Mouse (Mus musculus) limb, embryonic 15.5 days (tissue): ENCODE results near the gene Sept4. TPM values are rescaled to one million over a fixed set of nuclear protein-coding genes. Genes with fewer than 3 reads are reported as not detected.
A peak's percentile ranks its signal among the peaks of the same experiment; 100 is the strongest.

Source experiments
- ATAC-seq: fragments of 200-750 bp; cut with Nextera tagmentation; 2 replicates; pipeline ENCODE4 v1.8.0; 2017; ENCODE audit warnings: low read depth, moderate TSS enrichment; ENCODE audit not compliant: insufficient number of reproducible peaks, low FRiP score, low TSS enrichment
- H3K27ac ChIP-seq: fragments of 300-500 bp; sonication (generic); 2 replicates; pipeline ENCODE4 v1.5.1; 2015; ENCODE audit warnings: moderate library complexity, mild to moderate bottlenecking, inconsistent platforms
- H3K27me3 ChIP-seq: fragments of 300-500 bp; sonication (generic); 2 replicates; pipeline ENCODE4 v1.6.1; 2015; ENCODE audit warnings: inconsistent platforms
- H3K36me3 ChIP-seq: fragments of 300-500 bp; sonication (generic); 2 replicates; pipeline ENCODE4 v1.6.1; 2015; ENCODE audit warnings: inconsistent platforms
- H3K4me1 ChIP-seq: fragments of 300-500 bp; sonication (generic); 2 replicates; pipeline ENCODE4 v1.6.1; 2015; ENCODE audit warnings: inconsistent platforms
- H3K4me2 ChIP-seq: fragments of 300-500 bp; sonication (generic); 2 replicates; pipeline ENCODE4 v1.6.1; 2015; ENCODE audit warnings: mild to moderate bottlenecking, inconsistent platforms
- H3K4me3 ChIP-seq: fragments of 300-500 bp; sonication (generic); 2 replicates; pipeline ENCODE4 v1.5.1; 2015; ENCODE audit warnings: mild to moderate bottlenecking, inconsistent platforms
- H3K9ac ChIP-seq: fragments of 300-500 bp; sonication (generic); 2 replicates; pipeline ENCODE4 v1.6.1; 2015; ENCODE audit warnings: inconsistent platforms
- H3K9me3 ChIP-seq: fragments of 300-500 bp; sonication (generic); 2 replicates; pipeline ENCODE4 v1.6.1; 2016; ENCODE audit warnings: inconsistent platforms
- WGBS: fragments of 180-500 bp; shearing (Covaris S2); methylation state at CpG from one replicate; pipeline ENCODE4 v1.1.7; 2015; 5-methylcytosine and 5-hydroxymethylcytosine counted together
- polyA plus RNA-seq: library from polyadenylated mRNA; unstranded; fragments of >200 nt; fragmentation: Nextera tagmentation; extraction: Ambion mirVana; gene quantifications from 2 replicates; pipeline ENCODE4 v1.2.1, GENCODE M21; 2015

Sept4 gene
- polyA plus RNA-seq, 1 experiment from 2014 or later: 25.5 TPM

- H3K4me3 ChIP-seq: peak overlapping the region; percentile 80
- H3K9ac ChIP-seq: peak overlapping the region; percentile 64
- peaks cover 15% of the 10 kb centered on the region for H3K36me3 ChIP-seq
- no peaks in the 10 kb centered on the region for H3K9me3 ChIP-seq
- H3K4me1 ChIP-seq: peaks cover 61% of the 10 kb centered on the region
- peak overlapping the region; percentile 77 for H3K4me2 ChIP-seq
- 37% methylated on average over 13 of the region's 13 CpGs for WGBS
- no peak for ATAC-seq
- peak overlapping the region; percentile 96 for H3K27ac ChIP-seq
- no peaks in the 10 kb centered on the region for H3K27me3 ChIP-seq
Measured at GRCm38 (mm10) chr11:87592713-87593598, 24.3 kb downstream of the Sept4 start.

- H3K27me3 ChIP-seq: no peaks in the 10 kb centered on the region
- peaks cover 48% of the 10 kb centered on the region for H3K4me1 ChIP-seq
- peaks cover 39% of the 10 kb centered on the region for H3K36me3 ChIP-seq
- under 1% methylated on average over 33 of the region's 37 CpGs for WGBS
- peak overlapping the region; percentile 91 for H3K4me2 ChIP-seq
- H3K27ac ChIP-seq: peak overlapping the region; percentile 85
- peak overlapping the region; percentile 70 for H3K9ac ChIP-seq
- ATAC-seq: peak; percentile 57
- no peaks in the 10 kb centered on the region for H3K9me3 ChIP-seq
- H3K4me3 ChIP-seq: peak overlapping the region; percentile 68
Measured at GRCm38 (mm10) chr11:87595327-87595841, 26.7 kb downstream of the Sept4 start.

GRCm38 (mm10) chr11:87595976-87596375 is 27.3 kb downstream of the Sept4 start:
- Histone ChIP-seq H3K27me3 (no peaks in the 10 kb centered on the region), H3K36me3 (peaks cover 45% of the 10 kb centered on the region), H3K4me3 (peak overlapping the region; percentile 68), H3K4me2 (peak overlapping the region; percentile 91), H3K9ac (peak overlapping the region; percentile 70), H3K9me3 (no peaks in the 10 kb centered on the region), H3K4me1 (peaks cover 45% of the 10 kb centered on the region), H3K27ac (peak overlapping the region; percentile 85)
- 5% methylated on average over 7 of the region's 7 CpGs for WGBS
- ATAC-seq: no peak

- no peak overlapping the region for H3K9ac ChIP-seq
- H3K4me2 ChIP-seq: peak overlapping the region; percentile 91
- H3K9me3 ChIP-seq: no peaks in the 10 kb centered on the region
- H3K4me1 ChIP-seq: peaks cover 45% of the 10 kb centered on the region
- H3K4me3 ChIP-seq: peak overlapping the region; percentile 68
- 35% methylated on average over 2 of the region's 2 CpGs for WGBS
- H3K27me3 ChIP-seq: no peaks in the 10 kb centered on the region
- H3K27ac ChIP-seq: no peak overlapping the region
- ATAC-seq: no peak
- H3K36me3 ChIP-seq: peaks cover 49% of the 10 kb centered on the region
Measured at GRCm38 (mm10) chr11:87596492-87596891, 27.8 kb downstream of the Sept4 start.

- no peak overlapping the region for H3K4me2 ChIP-seq
- H3K4me3 ChIP-seq: no peak overlapping the region
- H3K27ac ChIP-seq: peak overlapping the region; percentile 11; the same call in 1 of the 2 replicates
- no peaks in the 10 kb centered on the region for H3K27me3 ChIP-seq
- no peak overlapping the region for H3K9ac ChIP-seq
- no peaks in the 10 kb centered on the region for H3K9me3 ChIP-seq
- H3K4me1 ChIP-seq: peaks cover 45% of the 10 kb centered on the region
- no peak for ATAC-seq
- H3K36me3 ChIP-seq: peaks cover 54% of the 10 kb centered on the region
Measured at GRCm38 (mm10) chr11:87597061-87597460, 28.4 kb downstream of the Sept4 start.

- Histone ChIP-seq H3K9me3 (no peaks in the 10 kb centered on the region), H3K4me3 (no peak overlapping the region), H3K4me1 (peaks cover 26% of the 10 kb centered on the region), H3K4me2 (no peak overlapping the region), H3K36me3 (peaks cover 74% of the 10 kb centered on the region), H3K27ac (no peak overlapping the region), H3K27me3 (no peaks in the 10 kb centered on the region), H3K9ac (no peak overlapping the region)
- no peak for ATAC-seq
- WGBS: 86% methylated on average over 13 of the region's 13 CpGs
Measured at GRCm38 (mm10) chr11:87599395-87600089, 30.8 kb downstream of the Sept4 start.

GRCm38 (mm10) chr11:87600322-87600853 is 31.7 kb downstream of the Sept4 start:
- WGBS: 94% methylated on average over 10 of the region's 10 CpGs
- no peak overlapping the region for H3K27ac ChIP-seq
- no peak for ATAC-seq

GRCm38 (mm10) chr11:87602234-87602633 is 33.5 kb downstream of the Sept4 start:
- Histone ChIP-seq H3K27me3 (no peaks in the 10 kb centered on the region), H3K4me2 (no peak overlapping the region), H3K36me3 (peaks cover 96% of the 10 kb centered on the region), H3K27ac (no peak overlapping the region), H3K4me3 (no peak overlapping the region), H3K9ac (no peak overlapping the region), H3K9me3 (no peaks in the 10 kb centered on the region), H3K4me1 (peaks cover under 1% of the 10 kb centered on the region; the same call in 1 of the 2 replicates)
- ATAC-seq: no peak
- 93% methylated on average over 9 of the region's 9 CpGs for WGBS

More at GRCm38 (mm10) chr11:87600322-87600853, 31.7 kb downstream of the Sept4 start:
- H3K4me3 ChIP-seq: no peak overlapping the region
- H3K9ac ChIP-seq: no peak overlapping the region
- peaks cover 18% of the 10 kb centered on the region for H3K4me1 ChIP-seq
- no peaks in the 10 kb centered on the region for H3K27me3 ChIP-seq
- no peak overlapping the region for H3K4me2 ChIP-seq
- H3K36me3 ChIP-seq: peaks cover 81% of the 10 kb centered on the region
- no peaks in the 10 kb centered on the region for H3K9me3 ChIP-seq

- Histone ChIP-seq H3K36me3 (peaks cover 96% of the 10 kb centered on the region), H3K27ac (no peak overlapping the region), H3K27me3 (no peaks in the 10 kb centered on the region), H3K4me2 (no peak overlapping the region), H3K9me3 (no peaks in the 10 kb centered on the region), H3K4me3 (no peak overlapping the region), H3K9ac (no peak overlapping the region), H3K4me1 (no peaks in the 10 kb centered on the region)
- no peak for ATAC-seq
- 98% methylated on average over 2 of the region's 2 CpGs for WGBS
Measured at GRCm38 (mm10) chr11:87603571-87603970, 34.9 kb downstream of the Sept4 start.

GRCm38 (mm10) chr11:87609264-87609663 is 40.6 kb downstream of the Sept4 start:
- Histone ChIP-seq H3K9ac (no peak overlapping the region), H3K9me3 (no peaks in the 10 kb centered on the region), H3K4me2 (no peak overlapping the region), H3K27me3 (no peaks in the 10 kb centered on the region), H3K4me1 (peaks cover 3% of the 10 kb centered on the region; the same call in 1 of the 2 replicates), H3K4me3 (no peak overlapping the region), H3K36me3 (peaks cover 95% of the 10 kb centered on the region), H3K27ac (no peak overlapping the region)
- ATAC-seq: no peak
- 64% methylated on average over 7 of the region's 7 CpGs for WGBS

- no peaks in the 10 kb centered on the region for H3K9me3 ChIP-seq
- peaks cover 94% of the 10 kb centered on the region for H3K36me3 ChIP-seq
- no peak for ATAC-seq
Measured at GRCm38 (mm10) chr11:87611547-87611946, 42.8 kb downstream of the Sept4 start.

More at GRCm38 (mm10) chr11:87611547-87611946, 42.8 kb downstream of the Sept4 start:
- Histone ChIP-seq H3K4me2 (no peak overlapping the region), H3K27me3 (no peaks in the 10 kb centered on the region), H3K27ac (no peak overlapping the region), H3K4me1 (peaks cover 3% of the 10 kb centered on the region; the same call in 1 of the 2 replicates), H3K9ac (no peak overlapping the region), H3K4me3 (no peak overlapping the region)
- 81% methylated on average over 9 of the region's 9 CpGs for WGBS
